Mouse (Mus musculus) 3134 (cell line): ENCODE data around the gene Nap1l4.
"Not testable (repeated sequence)": the region's sequence is repeated elsewhere in the genome, so short reads cannot be mapped to it uniquely, and the experiment has no call there.

ENCODE experiments used
- DNase-seq: peaks from one replicate; pipeline ENCODE4 v3.0.0-alpha.2; 2011; ENCODE audit warnings: low spot score; ENCODE audit not compliant: insufficient read length; ENCODE audit errors: extremely low read depth

The Nap1l4 gene

GRCm38 (mm10) chr7:143548976-143549457 is at the start of gene Nap1l4:
Gene Nap1l4 (minus strand): TSS chr7:143549106.
- DNase-seq = peak; percentile 98

- DNase-seq = no peak
Measured at GRCm38 (mm10) chr7:143594865-143595264, 46.0 kb upstream of the Nap1l4 start.

- DNase-seq = no peak
Measured at GRCm38 (mm10) chr7:143592255-143592654, 43.3 kb upstream of the Nap1l4 start.

GRCm38 (mm10) chr7:143588006-143588405 is 39.1 kb upstream of the Nap1l4 start:
- DNase-seq = no peak

- no peak for DNase-seq
Measured at GRCm38 (mm10) chr7:143587586-143587985, 38.7 kb upstream of the Nap1l4 start.

- DNase-seq = peak; percentile 36
Measured at GRCm38 (mm10) chr7:143583956-143584355, 35.0 kb upstream of the Nap1l4 start.

GRCm38 (mm10) chr7:143583025-143583424 is 34.1 kb upstream of the Nap1l4 start:
- no peak for DNase-seq

GRCm38 (mm10) chr7:143575751-143576150 is 26.8 kb upstream of the Nap1l4 start:
- DNase-seq = no peak

GRCm38 (mm10) chr7:143565648-143566039 is 16.7 kb upstream of the Nap1l4 start:
- no peak for DNase-seq

- DNase-seq = no peak
Measured at GRCm38 (mm10) chr7:143565015-143565647, 16.2 kb upstream of the Nap1l4 start.

- DNase-seq = peak; percentile 21
Measured at GRCm38 (mm10) chr7:143563787-143564186, 14.9 kb upstream of the Nap1l4 start.

GRCm38 (mm10) chr7:143557616-143558015 is 8.7 kb upstream of the Nap1l4 start:
- no peak for DNase-seq

GRCm38 (mm10) chr7:143556964-143557610 is 8.2 kb upstream of the Nap1l4 start:
- DNase-seq = peak; percentile 33

GRCm38 (mm10) chr7:143549588-143550220 is 798 bp upstream of the Nap1l4 start:
- no peak for DNase-seq

- DNase-seq = peak; percentile 80
Measured at GRCm38 (mm10) chr7:143548231-143548961, 510 bp downstream of the Nap1l4 start.

GRCm38 (mm10) chr7:143546554-143546953 is 2.4 kb downstream of the Nap1l4 start:
- no peak for DNase-seq

- no peak for DNase-seq
Measured at GRCm38 (mm10) chr7:143544368-143544767, 4.5 kb downstream of the Nap1l4 start.

GRCm38 (mm10) chr7:143538671-143539070 is 10.2 kb downstream of the Nap1l4 start:
- no peak for DNase-seq

- DNase-seq = not testable (repeated sequence)
Measured at GRCm38 (mm10) chr7:143538229-143538628, 10.7 kb downstream of the Nap1l4 start.

GRCm38 (mm10) chr7:143536251-143536650 is 12.7 kb downstream of the Nap1l4 start:
- no peak for DNase-seq

GRCm38 (mm10) chr7:143533284-143533683 is 15.6 kb downstream of the Nap1l4 start:
- DNase-seq = no peak
